Mouse (Mus musculus) testis, adult 2 months (tissue): ENCODE data around the gene A1cf. TPM values are rescaled to one million over a fixed set of nuclear protein-coding genes. Genes with fewer than 3 reads are reported as not detected.
A peak's percentile ranks its signal among the peaks of the same experiment; 100 is the strongest.

ENCODE experiments used
- H3K27ac ChIP-seq: fragments of 200-500 bp; 2 replicates; pipeline ENCODE4 v1.5.1; 2012; ENCODE audit warnings: low read depth, low read length; ENCODE audit not compliant: control insufficient read depth, insufficient read depth
- H3K27me3 ChIP-seq: fragments of 200-500 bp; 2 replicates; pipeline ENCODE4 v1.6.1; 2012; ENCODE audit warnings: mild to moderate bottlenecking, low read length, moderate library complexity; ENCODE audit not compliant: control insufficient read depth, insufficient read depth
- H3K36me3 ChIP-seq: fragments of 200-500 bp; 2 replicates; pipeline ENCODE4 v1.6.1; 2012; ENCODE audit warnings: mild to moderate bottlenecking, low read length; ENCODE audit not compliant: control insufficient read depth, insufficient read depth
- H3K4me1 ChIP-seq: fragments of 200-500 bp; 2 replicates; pipeline ENCODE4 v1.6.1; 2012; ENCODE audit warnings: low read length; ENCODE audit not compliant: control insufficient read depth, insufficient read depth
- H3K4me3 ChIP-seq: fragments of 200-500 bp; 2 replicates; pipeline ENCODE4 v1.5.1; 2012; ENCODE audit warnings: low read depth, mild to moderate bottlenecking, low read length, moderate library complexity, mixed read lengths; ENCODE audit not compliant: control insufficient read depth
- CTCF ChIP-seq: fragments of 200-500 bp; IDR thresholded peaks from 2 replicates; pipeline ENCODE4 v1.5.1; 2012; ENCODE audit warnings: low read depth, mild to moderate bottlenecking, inconsistent platforms, low read length, moderate library complexity; ENCODE audit not compliant: control insufficient read depth, insufficient read depth, insufficient replicate concordance
- POLR2A ChIP-seq: fragments of 200-500 bp; IDR thresholded peaks from 2 replicates; pipeline ENCODE4 v1.6.1; 2012; ENCODE audit warnings: low read depth, mild to moderate bottlenecking, inconsistent platforms, low read length, moderate library complexity; ENCODE audit not compliant: control insufficient read depth
- polyA plus RNA-seq: library from polyadenylated mRNA; depleted of rRNA; stranded (reverse); fragments of >200 nt; gene quantifications from 2 replicates; pipeline ENCODE4 v1.2.3, GENCODE M21; 2012

A1cf gene
- polyA plus RNA-seq, 1 experiment = 1.8 TPM

- no peaks in the 10 kb centered on the region for H3K36me3 ChIP-seq
- H3K27ac ChIP-seq = no peak overlapping the region
- H3K27me3 ChIP-seq = no peaks in the 10 kb centered on the region
- H3K4me1 ChIP-seq = no peaks in the 10 kb centered on the region
- H3K4me3 ChIP-seq = no peak overlapping the region
- TF ChIP-seq CTCF = no peak
- TF ChIP-seq POLR2A = no peak
Measured at GRCm38 (mm10) chr19:31953799-31954198, 85.2 kb downstream of the A1cf start.

- H3K27me3 ChIP-seq = no peaks in the 10 kb centered on the region
- no peak overlapping the region for H3K27ac ChIP-seq
- no peaks in the 10 kb centered on the region for H3K36me3 ChIP-seq
- TF ChIP-seq POLR2A = no peak
- no peak for TF ChIP-seq CTCF
- no peak overlapping the region for H3K4me3 ChIP-seq
- no peaks in the 10 kb centered on the region for H3K4me1 ChIP-seq
Measured at GRCm38 (mm10) chr19:31954267-31954666, 85.7 kb downstream of the A1cf start.

- Histone ChIP-seq H3K36me3 (no peaks in the 10 kb centered on the region), H3K27ac (no peak overlapping the region), H3K4me3 (no peak overlapping the region), H3K4me1 (no peaks in the 10 kb centered on the region), H3K27me3 (no peaks in the 10 kb centered on the region)
- TF ChIP-seq POLR2A (no peak), CTCF (no peak)
Measured at GRCm38 (mm10) chr19:31954696-31955095, 86.1 kb downstream of the A1cf start.

GRCm38 (mm10) chr19:31956359-31956758 lies 87.8 kb downstream of the A1cf start:
- Histone ChIP-seq H3K4me3 (no peak overlapping the region), H3K36me3 (no peaks in the 10 kb centered on the region), H3K27me3 (no peaks in the 10 kb centered on the region), H3K27ac (no peak overlapping the region), H3K4me1 (no peaks in the 10 kb centered on the region)
- TF ChIP-seq CTCF = no peak
- no peak for TF ChIP-seq POLR2A

GRCm38 (mm10) chr19:31960434-31960833 lies 91.9 kb downstream of the A1cf start:
- Histone ChIP-seq H3K27me3 (no peaks in the 10 kb centered on the region), H3K4me1 (no peaks in the 10 kb centered on the region), H3K36me3 (no peaks in the 10 kb centered on the region), H3K4me3 (no peak overlapping the region), H3K27ac (no peak overlapping the region)
- TF ChIP-seq CTCF = no peak
- TF ChIP-seq POLR2A = no peak

GRCm38 (mm10) chr19:31963147-31963546 lies 94.6 kb downstream of the A1cf start:
- no peaks in the 10 kb centered on the region for H3K36me3 ChIP-seq
- H3K27me3 ChIP-seq = no peaks in the 10 kb centered on the region
- H3K4me3 ChIP-seq = no peak overlapping the region
- no peak overlapping the region for H3K27ac ChIP-seq
- H3K4me1 ChIP-seq = no peaks in the 10 kb centered on the region
- TF ChIP-seq CTCF = no peak
- TF ChIP-seq POLR2A = no peak

GRCm38 (mm10) chr19:31967933-31968532 lies 99.5 kb downstream of the A1cf start:
- no peak overlapping the region for H3K27ac ChIP-seq
- TF ChIP-seq POLR2A = no peak
- TF ChIP-seq CTCF = no peak
- H3K36me3 ChIP-seq = no peaks in the 10 kb centered on the region
- H3K4me1 ChIP-seq = no peaks in the 10 kb centered on the region
- H3K4me3 ChIP-seq = no peak overlapping the region
- no peaks in the 10 kb centered on the region for H3K27me3 ChIP-seq

- Histone ChIP-seq H3K27me3 (no peaks in the 10 kb centered on the region), H3K4me3 (no peak overlapping the region), H3K36me3 (no peaks in the 10 kb centered on the region), H3K4me1 (no peaks in the 10 kb centered on the region), H3K27ac (no peak overlapping the region)
- TF ChIP-seq CTCF (no peak), POLR2A (no peak)
Measured at GRCm38 (mm10) chr19:31971405-31971804, 102.8 kb downstream of the A1cf start.

GRCm38 (mm10) chr19:31971998-31972397 lies 103.4 kb downstream of the A1cf start:
- no peaks in the 10 kb centered on the region for H3K4me1 ChIP-seq
- H3K27ac ChIP-seq = no peak overlapping the region
- TF ChIP-seq CTCF (peak; percentile 87; the same call in 1 of the 2 replicates), POLR2A (no peak)
- no peaks in the 10 kb centered on the region for H3K27me3 ChIP-seq
- H3K36me3 ChIP-seq = no peaks in the 10 kb centered on the region
- no peak overlapping the region for H3K4me3 ChIP-seq
